Mouse (Mus musculus) erythroblast, adult 5-6 weeks (primary cell): ENCODE results near the gene Tdrd6. TPM values are rescaled to one million over a fixed set of nuclear protein-coding genes. Genes with fewer than 3 reads are reported as not detected.

ENCODE experiments used
- ATAC-seq: replicated peaks from 2 replicates; pipeline ENCODE4 v1.8.0; 2016; ENCODE audit warnings: moderate number of reproducible peaks, mild to moderate bottlenecking, moderate TSS enrichment, inconsistent platforms; ENCODE audit not compliant: poor library complexity, low FRiP score, severe bottlenecking
- total RNA-seq, 2 experiments: library from RNA; stranded (forward) in 1 of 2; stranded (reverse) in 1 of 2; fragments of 150-400 nt in 1 of 2; fragments of 200-764, 138-1000 nt in 1 of 2; gene quantifications; 2 replicates each; pipeline versions ENCODE4 v1.2.3 to v1.2.4; 2015 to 2017; ENCODE audit warnings: low replicate concordance in 2 of 2

Gene Tdrd6
- total RNA-seq, 2 experiments from 2014 or later, result not detected

DNA sequence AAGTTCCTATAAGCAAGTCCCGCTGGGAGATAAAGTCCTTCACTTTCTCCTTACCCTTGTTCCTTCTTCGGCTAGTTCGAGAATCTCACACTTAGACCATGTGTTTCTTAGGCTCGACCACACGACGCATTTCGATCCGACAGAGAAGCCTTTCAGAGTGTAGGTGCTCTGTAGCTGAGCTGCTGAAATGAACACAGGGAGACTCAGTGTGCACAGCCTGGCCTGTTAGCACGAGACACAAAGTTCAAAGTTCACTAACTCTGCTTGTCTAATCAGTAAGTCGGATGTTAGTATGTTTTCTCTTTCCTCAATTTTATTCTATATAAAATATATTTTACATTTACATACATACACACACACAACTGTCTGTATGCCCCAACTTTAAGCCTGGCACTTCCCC lies 8.0 kb downstream of the Tdrd6 start:
- no peak for ATAC-seq

GRCm38 (mm10) chr17:43619156-43619555 lies 10.9 kb downstream of the Tdrd6 start:
- ATAC-seq, result no peak

DNA sequence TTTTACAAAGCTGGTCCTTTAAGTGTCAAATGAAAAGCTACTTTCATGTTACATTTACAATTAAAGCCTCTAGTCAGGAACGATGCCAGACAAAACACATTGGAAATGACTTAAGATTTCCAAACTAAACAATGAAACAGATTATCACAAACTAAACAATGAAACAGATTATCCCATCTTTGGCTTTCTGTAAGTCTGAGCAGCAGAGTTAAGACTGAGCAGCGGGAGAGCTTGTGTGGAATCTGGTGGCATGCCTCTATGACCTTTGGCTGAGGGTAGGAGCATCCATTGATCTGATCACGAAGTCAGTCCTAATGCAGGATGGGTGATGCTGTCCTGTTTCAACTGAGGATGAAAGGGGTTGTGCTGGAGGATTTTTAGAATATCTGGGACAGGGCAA lies 17.9 kb downstream of the Tdrd6 start:
- ATAC-seq, result no peak

- ATAC-seq, result no peak
These were observed 18.5 kb downstream of the Tdrd6 start for GRCm38 (mm10) chr17:43611586-43611985.

- no peak for ATAC-seq
These were observed 23.4 kb downstream of the Tdrd6 start for GRCm38 (mm10) chr17:43606704-43607103.

GRCm38 (mm10) chr17:43598706-43599105 lies 31.4 kb downstream of the Tdrd6 start:
- ATAC-seq, result no peak

- no peak for ATAC-seq
These were observed 32.4 kb downstream of the Tdrd6 start for GRCm38 (mm10) chr17:43597742-43598141.

GRCm38 (mm10) chr17:43592296-43593291 lies 37.5 kb downstream of the Tdrd6 start:
- no peak for ATAC-seq

DNA sequence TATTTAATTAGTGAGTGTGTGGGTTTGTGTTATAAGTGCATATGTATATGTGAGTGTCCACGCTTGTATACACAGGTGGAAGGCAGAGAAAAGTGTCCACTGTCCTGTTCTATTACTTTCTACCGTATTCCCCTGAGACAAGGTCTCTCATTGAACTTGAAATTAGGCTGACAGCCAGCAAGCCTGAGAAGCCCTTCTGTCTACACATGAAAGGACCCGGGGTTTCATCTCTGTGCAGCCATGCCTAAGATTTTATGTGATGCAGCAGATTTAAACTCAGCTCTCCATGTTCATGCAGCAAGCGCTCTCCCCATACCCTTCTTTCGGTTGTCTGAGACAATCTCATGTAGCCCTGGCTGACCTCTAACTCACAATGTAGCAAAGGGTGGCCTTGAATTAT lies 39.6 kb downstream of the Tdrd6 start:
- no peak for ATAC-seq

DNA sequence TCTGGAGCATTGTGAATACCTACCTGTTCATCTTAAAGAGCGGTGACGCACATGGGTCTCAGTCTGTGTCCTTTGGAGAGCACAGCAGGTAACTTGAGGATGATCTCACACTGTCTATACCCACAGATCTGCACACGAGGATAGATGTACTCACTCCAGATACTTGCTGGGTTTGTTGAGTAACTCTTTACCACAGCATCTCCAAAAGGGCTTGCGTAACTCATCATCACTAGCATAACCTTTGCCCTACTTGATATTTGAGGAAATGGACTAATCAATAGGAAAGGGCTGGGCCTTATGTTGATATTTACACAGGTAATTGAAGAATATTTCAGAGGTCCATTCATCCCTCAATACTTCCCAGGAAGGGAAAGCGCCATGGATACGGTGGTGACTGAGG lies 40.3 kb downstream of the Tdrd6 start:
- no peak for ATAC-seq

DNA sequence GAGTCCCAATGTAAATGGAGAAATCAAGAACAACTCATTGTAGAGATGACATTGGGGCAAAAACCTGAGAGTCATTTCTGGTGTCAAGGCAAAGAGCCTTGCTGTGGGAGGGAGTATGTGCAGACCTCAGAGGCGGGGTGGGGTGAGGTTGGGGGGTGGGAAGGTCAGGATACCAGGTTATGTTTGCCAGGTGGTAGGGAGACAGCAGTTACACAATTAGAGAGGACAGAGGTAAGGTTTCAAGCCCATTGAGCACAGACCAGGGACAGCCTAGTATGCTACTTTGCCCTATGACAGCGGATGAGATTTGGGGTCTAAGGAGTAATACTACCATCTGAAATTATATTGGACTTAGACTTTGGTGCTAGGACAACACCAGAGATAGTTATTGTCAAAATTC lies 42.8 kb downstream of the Tdrd6 start:
- ATAC-seq, result no peak

DNA sequence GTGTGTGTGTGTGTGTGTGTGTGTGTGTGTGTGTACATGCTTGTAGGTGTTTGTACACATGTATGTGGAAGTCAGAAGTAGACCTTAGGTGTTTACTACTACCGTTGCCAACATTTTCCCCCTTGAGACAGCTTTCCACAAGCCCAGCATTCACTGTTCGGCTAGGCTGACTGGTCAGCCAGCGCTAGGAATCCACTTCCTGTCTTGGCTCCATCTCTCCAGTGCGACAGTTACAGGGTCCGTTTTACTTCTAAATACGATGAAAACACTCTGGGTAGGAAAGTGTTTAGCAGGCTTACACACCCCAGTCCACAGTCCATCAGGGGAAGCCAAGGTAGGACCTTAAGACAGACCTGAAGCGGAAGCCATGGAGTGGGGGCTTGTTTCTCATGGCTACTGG lies 45.3 kb downstream of the Tdrd6 start:
- no peak for ATAC-seq

GRCm38 (mm10) chr17:43581012-43581467 lies 49.1 kb downstream of the Tdrd6 start:
- no peak for ATAC-seq

DNA sequence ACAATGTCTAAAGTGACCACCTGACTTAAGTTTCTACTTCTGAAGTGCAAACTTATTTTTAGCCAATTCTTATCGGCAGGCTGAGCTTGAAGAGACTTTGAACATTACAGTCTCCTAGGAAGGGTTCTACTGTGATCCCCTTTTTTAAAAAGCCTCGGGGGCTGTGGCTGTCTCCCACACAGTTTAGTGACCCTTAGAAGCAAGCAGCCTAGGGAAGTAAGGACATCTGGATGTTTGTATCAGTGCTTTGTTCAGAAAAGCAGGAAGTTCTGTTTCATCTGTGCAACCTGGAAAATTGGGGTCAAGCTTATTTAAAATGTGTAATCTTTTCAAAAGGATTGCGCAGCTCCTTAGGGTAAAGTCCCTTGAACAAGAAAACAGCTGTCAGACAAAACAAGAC lies 49.6 kb downstream of the Tdrd6 start:
- no peak for ATAC-seq

DNA sequence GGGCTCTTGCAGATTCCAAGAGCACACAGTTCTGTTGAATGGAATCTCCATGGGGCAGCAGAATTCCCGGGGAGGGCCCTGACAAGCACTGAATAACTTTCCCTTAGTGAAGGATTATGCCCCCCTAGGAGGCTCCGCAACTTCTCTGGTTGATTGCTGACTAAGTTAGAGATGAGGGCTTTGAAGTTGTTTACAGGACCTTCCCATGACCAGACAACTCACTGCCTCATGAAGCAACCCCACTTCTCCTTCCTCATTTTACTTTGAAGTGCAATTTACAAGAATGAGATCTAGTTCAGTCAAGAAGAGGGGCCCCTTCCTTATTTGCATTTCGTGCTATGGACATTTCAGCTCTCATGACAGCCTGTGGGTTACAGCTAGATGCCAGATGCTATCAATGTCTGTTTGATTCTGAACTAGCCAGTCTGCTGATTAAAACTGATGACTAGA lies 56.5 kb downstream of the Tdrd6 start:
- no peak for ATAC-seq

DNA sequence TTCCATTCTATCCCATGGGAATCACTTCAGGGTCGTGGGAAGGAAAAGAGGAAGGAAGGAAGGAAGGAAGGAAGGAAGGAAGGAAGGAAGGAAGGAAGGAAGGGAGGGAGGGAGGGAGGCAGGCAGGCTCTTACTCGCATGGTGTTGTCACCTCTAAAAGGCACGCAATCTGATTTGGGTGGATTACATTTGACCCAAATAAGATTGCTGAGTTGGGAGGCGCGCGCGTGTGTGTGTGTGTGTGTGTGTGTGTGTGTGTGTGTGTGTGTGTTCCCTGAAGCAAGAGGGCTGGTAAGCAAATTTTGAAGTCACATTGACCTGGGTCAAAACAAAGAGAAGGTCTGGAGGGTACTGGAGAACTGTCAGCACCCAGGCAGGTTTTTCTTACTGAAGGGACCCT lies 60.8 kb downstream of the Tdrd6 start:
- no peak for ATAC-seq

GRCm38 (mm10) chr17:43567992-43568888 lies 61.9 kb downstream of the Tdrd6 start, which contains the start of gene Pla2g7:
Gene Pla2g7 (plus strand): TSS chr17:43568098.
- no peak for ATAC-seq

DNA sequence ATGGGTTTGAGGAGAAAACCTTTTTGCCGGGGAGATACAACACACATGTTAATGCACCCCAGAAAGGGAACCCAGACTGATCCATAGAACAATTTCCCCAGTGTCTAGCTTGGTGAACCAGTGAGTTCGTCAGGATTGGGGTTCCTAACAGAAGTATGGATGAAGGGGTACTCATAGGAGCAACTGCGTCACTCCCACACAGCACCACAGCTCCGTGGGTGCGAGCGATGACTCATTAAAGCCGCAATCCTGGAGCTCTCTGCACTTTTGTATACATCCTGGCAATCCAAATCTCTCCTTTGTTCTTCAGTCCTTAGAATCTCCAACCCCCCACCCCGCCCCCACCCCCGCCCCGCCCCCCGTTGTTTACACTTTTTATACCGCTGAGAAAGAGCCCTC lies 62.5 kb downstream of the Tdrd6 start:
- ATAC-seq, result no peak
